Mouse (Mus musculus) midbrain, embryonic 10.5 days (tissue): ENCODE data around the gene Edn3. TPM values are rescaled to one million over a fixed set of nuclear protein-coding genes. Genes with fewer than 3 reads are reported as not detected.

Experiments
- DNase-seq: peaks from one replicate; pipeline ENCODE4 v3.0.0-alpha.2; 2017; ENCODE audit warnings: low spot score
- H3K27ac ChIP-seq: fragments of 300-500 bp; sonication (generic); replicated peaks from 2 replicates; pipeline ENCODE4 v1.5.1; 2016; ENCODE audit warnings: mild to moderate bottlenecking
- H3K27me3 ChIP-seq: fragments of 300-500 bp; sonication (generic); 2 replicates; pipeline ENCODE4 v1.6.1; 2016; ENCODE audit warnings: low read depth, mild to moderate bottlenecking; ENCODE audit not compliant: poor library complexity, severe bottlenecking
- H3K36me3 ChIP-seq: fragments of 300-500 bp; sonication (generic); 2 replicates; pipeline ENCODE4 v1.6.1; 2016; ENCODE audit warnings: mild to moderate bottlenecking, moderate library complexity
- H3K4me1 ChIP-seq: fragments of 300-500 bp; sonication (generic); 2 replicates; pipeline ENCODE4 v1.6.1; 2016
- H3K4me3 ChIP-seq: fragments of 300-500 bp; sonication (generic); 2 replicates; pipeline ENCODE4 v1.5.1; 2016; ENCODE audit warnings: mild to moderate bottlenecking, moderate library complexity
- H3K9me3 ChIP-seq: fragments of 300-500 bp; sonication (generic); replicated peaks from 2 replicates; pipeline ENCODE4 v1.6.1; 2016; ENCODE audit warnings: mild to moderate bottlenecking
- WGBS: fragments of 180-500 bp; shearing (Covaris S2); methylation state at CpG from one replicate; pipeline ENCODE4 v1.1.7; 2016; 5-methylcytosine and 5-hydroxymethylcytosine counted together
- polyA plus RNA-seq: library from polyadenylated mRNA; unstranded; fragments of >200 nt; fragmentation: Nextera tagmentation; extraction: Ambion mirVana; gene quantifications from 2 replicates; pipeline ENCODE4 v1.2.1, GENCODE M21; 2016

The Edn3 gene
- polyA plus RNA-seq, 1 experiment from 2014 or later: 9.6 TPM

DNA sequence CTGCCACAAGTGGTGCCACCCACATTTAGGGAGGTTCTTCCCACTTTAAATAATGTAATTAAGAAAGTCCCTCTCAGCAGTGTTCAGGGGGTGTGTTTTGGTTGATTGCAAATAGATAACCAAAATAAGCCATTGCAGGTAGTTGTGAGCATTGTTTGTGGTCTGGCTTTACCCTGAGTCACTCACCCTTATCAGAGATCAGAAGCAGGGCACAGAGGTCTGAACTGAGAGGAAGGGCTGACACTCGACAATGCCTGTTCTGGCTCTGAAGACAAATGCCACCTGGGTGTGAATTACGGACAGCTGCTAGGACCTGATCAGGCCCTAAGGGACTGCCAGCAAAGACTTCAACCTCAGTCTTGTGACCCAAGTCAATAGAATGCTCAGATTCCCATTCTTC lies 47.5 kb downstream of the Edn3 start:
- Histone ChIP-seq H3K27ac (no peak overlapping the region), H3K4me3 (no peak overlapping the region), H3K36me3 (no peaks in the 10 kb centered on the region), H3K27me3 (no peaks in the 10 kb centered on the region), H3K4me1 (no peaks in the 10 kb centered on the region), H3K9me3 (0 out of 2 replicates have a peak, but pooled peaks cover 4% of the 10 kb centered on the region)
- no peak for DNase-seq
- 56% methylated on average over 2 of the region's 2 CpGs for WGBS

GRCm38 (mm10) chr2:174809296-174809695 lies 48.9 kb downstream of the Edn3 start:
- Histone ChIP-seq H3K4me3 (no peak overlapping the region), H3K27me3 (no peaks in the 10 kb centered on the region), H3K4me1 (no peaks in the 10 kb centered on the region), H3K9me3 (0 out of 2 replicates have a peak, but pooled peaks cover 4% of the 10 kb centered on the region), H3K36me3 (no peaks in the 10 kb centered on the region), H3K27ac (no peak overlapping the region)
- DNase-seq: no peak
- WGBS: 72% methylated on average over 4 of the region's 4 CpGs

DNA sequence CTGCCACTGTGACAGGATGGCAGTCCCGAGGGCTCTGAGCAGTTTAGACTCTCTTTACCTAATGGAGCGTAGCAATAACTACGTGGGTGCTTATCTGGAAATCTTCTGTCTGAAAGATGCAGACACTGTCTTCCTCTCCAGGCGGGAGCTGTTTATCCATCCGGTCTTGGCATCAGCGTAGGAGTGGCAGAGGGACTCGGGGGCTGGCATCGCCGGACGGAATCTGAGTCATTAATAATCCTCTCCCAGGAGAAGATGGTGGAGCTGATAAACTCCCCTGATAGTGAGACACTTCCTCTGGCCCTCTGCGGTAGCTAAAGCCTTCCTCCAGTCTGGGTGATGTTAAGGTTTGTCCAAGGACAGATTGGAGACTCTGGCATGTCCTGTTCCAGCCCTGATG lies 52.9 kb downstream of the Edn3 start:
- no peaks in the 10 kb centered on the region for H3K27me3 ChIP-seq
- H3K27ac ChIP-seq: no peak overlapping the region
- WGBS: 89% methylated on average over 11 of the region's 11 CpGs
- no peaks in the 10 kb centered on the region for H3K4me1 ChIP-seq
- H3K9me3 ChIP-seq: no peaks in the 10 kb centered on the region
- DNase-seq: no peak
- H3K4me3 ChIP-seq: no peak overlapping the region
- no peaks in the 10 kb centered on the region for H3K36me3 ChIP-seq

DNA sequence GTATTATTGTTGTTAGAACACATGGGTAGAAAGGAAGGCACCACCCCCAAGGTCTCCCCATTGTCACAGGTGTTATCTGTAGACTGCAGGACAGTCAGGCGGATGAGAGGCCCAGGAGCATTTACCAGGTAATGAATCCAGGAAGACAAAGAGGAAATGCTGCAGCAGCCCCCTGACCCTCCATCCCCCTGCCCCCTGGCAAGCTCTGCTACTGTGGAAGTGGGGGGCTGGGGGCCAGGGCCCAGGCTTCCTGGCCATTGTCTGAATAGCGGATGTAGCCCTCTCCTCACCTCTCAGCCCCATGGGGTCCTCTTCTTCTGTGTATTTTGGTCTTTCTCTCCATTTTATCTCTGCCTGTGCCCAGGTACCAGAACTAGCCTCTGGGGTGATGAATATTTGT lies 55.7 kb downstream of the Edn3 start:
- no peaks in the 10 kb centered on the region for H3K27me3 ChIP-seq
- H3K27ac ChIP-seq: no peak overlapping the region
- no peak for DNase-seq
- H3K36me3 ChIP-seq: no peaks in the 10 kb centered on the region
- WGBS: 95% methylated on average over 2 of the region's 2 CpGs
- H3K9me3 ChIP-seq: no peaks in the 10 kb centered on the region
- H3K4me3 ChIP-seq: no peak overlapping the region
- H3K4me1 ChIP-seq: no peaks in the 10 kb centered on the region

GRCm38 (mm10) chr2:174820286-174820685 lies 59.9 kb downstream of the Edn3 start:
- no peak overlapping the region for H3K27ac ChIP-seq
- H3K9me3 ChIP-seq: no peaks in the 10 kb centered on the region
- H3K36me3 ChIP-seq: no peaks in the 10 kb centered on the region
- no peak overlapping the region for H3K4me3 ChIP-seq
- DNase-seq: no peak
- H3K27me3 ChIP-seq: no peaks in the 10 kb centered on the region
- WGBS: 90% methylated on average over 3 of the region's 3 CpGs
- H3K4me1 ChIP-seq: no peaks in the 10 kb centered on the region

GRCm38 (mm10) chr2:174827829-174828228 lies 67.4 kb downstream of the Edn3 start:
- Histone ChIP-seq H3K4me1 (no peaks in the 10 kb centered on the region), H3K27ac (no peak overlapping the region), H3K36me3 (no peaks in the 10 kb centered on the region), H3K4me3 (no peak overlapping the region), H3K27me3 (no peaks in the 10 kb centered on the region), H3K9me3 (no peaks in the 10 kb centered on the region)
- 88% methylated on average over 4 of the region's 4 CpGs for WGBS
- no peak for DNase-seq

- Histone ChIP-seq H3K27ac (no peak overlapping the region), H3K36me3 (no peaks in the 10 kb centered on the region), H3K9me3 (no peaks in the 10 kb centered on the region), H3K4me1 (no peaks in the 10 kb centered on the region), H3K27me3 (no peaks in the 10 kb centered on the region), H3K4me3 (no peak overlapping the region)
- WGBS: 83% methylated on average over 5 of the region's 5 CpGs
- no peak for DNase-seq
Observed at GRCm38 (mm10) chr2:174833608-174834007, 73.2 kb downstream of the Edn3 start.

Other genes with a start within 250 kb of the Edn3 start
- not detected in 2 replicates for gene Zfp831, start 117.1 kb upstream of the Edn3 start, polyA plus RNA-seq
- not detected in 2 replicates for gene Gm14444, start 249.6 kb downstream of the Edn3 start, polyA plus RNA-seq